Mouse (Mus musculus) embryo, embryonic 11 days (tissue): ENCODE measurements around the gene Pi16.
A peak's percentile ranks its signal among the peaks of the same experiment; 100 is the strongest.

Experiments
- DNase-seq: peaks from one replicate; pipeline ENCODE4 v3.0.0-alpha.2; 2015

Gene Pi16

DNA sequence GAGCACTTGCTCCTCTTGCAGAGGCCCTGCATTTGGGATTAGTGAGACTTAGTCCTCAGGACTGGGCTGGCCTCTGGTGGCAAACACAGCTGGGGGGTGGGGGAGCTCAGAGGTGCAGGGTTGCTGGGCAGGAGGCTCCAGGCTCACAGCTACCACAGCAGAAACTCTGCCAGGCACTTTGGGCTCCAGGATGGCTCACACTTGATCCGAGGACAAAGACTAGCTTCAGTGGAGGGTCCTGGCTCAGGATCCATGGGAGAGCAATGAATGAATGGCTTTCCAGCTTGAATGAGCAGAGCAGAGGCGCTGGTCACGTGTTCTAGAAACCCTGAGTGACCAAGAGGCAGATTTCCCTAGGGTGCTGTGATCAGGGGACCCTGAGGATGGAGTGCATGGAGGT is 41.4 kb downstream of the Pi16 start:
- DNase-seq = no peak

DNA sequence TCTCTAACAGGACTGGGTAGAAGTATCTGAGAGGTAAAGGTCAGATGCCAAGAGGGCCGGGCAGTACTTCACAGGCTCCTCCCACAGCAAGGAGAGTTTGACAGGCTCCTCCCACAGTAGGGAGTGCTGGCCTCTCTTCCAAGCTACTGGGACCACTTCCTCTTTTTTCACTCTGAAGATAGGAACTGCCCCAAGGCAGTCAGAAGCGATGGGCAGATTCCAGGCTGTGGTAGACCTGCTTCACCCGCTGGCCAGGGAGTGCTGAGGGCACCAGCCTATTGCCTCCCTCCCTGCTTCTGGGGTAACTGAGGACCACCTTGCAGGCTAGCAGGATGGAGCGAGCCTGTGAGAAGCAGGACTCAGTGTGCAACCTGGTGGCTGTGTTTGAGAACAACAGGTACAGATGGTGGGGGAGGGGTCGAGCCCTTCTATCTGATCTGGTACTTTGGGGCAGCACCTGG is 43.3 kb downstream of the Pi16 start, which contains the start of gene Fgd2:
Gene Fgd2 (plus strand): TSS at position 154 of the 461 bp plus-strand sequence.
- DNase-seq = peak; percentile 33

DNA sequence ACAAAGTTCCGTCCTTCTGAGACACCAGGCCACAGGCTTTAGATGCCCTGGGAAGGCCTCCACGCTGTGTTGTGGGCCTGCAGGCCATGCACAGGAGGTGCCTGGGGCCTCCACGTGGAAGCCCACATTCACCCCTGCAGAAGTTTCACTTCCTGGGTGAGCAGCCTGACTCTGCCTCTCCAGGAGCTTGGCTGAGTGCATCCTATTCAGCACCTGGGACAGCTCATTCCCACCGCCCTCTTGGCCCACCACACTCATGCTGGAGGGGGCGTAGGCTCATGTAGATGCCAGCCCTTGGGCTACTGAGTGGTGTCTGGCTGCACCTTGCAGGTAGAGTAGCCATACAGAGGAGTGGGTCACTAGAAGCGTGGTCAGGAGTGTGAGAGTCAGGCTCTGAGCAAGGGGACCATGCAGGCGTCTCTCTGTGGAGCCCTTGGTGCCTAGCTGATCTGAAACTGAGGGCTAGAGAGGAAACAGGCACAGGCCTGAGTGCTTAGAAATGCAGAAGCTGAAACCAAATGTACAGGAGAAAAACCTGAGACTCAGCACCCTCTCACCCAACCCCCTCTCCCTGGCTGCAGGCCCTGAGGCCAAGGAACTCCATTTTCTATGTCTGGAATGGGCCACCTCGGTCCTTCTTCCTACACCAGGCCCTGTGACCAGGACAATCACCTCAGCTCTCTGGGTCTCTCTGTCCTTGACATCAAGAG is 44.7 kb downstream of the Pi16 start:
- peak; percentile 31 for DNase-seq

DNA sequence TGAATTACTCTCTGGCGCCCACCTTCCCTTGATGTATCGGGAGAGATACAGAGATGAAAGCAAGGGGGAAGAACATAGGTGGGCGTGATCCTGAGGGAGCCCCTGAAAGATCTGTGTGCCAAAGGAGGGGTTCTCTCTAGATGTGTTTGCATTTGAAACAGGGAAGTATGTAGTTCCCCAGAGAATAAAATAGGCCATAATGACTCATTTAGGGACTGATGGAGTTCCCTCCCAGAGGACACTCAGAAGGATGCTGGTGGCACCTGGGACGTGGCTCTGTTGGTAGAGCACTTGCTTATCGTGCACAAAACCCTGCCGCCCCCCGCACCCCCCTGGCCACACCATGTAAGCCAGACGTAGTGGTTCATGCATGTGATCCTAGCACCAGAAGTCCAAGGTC is 45.6 kb downstream of the Pi16 start:
- no peak for DNase-seq

DNA sequence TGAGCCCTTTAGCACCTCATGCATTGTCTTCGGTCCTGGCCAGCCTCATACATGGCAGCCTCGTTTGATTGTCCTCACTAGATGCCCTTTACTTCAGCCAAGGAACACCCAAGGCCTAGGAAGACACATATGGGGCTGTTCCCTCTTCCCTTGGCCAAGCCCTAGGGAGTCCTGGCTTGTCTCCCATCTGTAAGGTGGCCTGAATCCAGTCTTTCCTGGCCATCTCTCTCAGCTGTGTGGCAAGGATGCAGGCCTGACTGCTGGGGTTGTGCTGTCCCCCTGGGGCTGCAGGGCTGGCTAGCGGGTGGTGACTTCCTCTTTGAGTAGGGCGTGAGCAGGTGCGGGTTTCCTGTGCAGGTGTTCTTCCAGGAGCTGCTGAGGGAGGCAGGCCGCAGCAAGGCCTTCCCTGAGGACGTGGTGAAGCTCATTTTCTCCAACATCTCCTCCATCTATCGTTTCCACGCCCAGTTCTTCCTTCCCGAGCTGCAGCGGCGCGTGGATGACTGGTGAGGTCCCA is 47.7 kb downstream of the Pi16 start:
- no peak for DNase-seq

DNA sequence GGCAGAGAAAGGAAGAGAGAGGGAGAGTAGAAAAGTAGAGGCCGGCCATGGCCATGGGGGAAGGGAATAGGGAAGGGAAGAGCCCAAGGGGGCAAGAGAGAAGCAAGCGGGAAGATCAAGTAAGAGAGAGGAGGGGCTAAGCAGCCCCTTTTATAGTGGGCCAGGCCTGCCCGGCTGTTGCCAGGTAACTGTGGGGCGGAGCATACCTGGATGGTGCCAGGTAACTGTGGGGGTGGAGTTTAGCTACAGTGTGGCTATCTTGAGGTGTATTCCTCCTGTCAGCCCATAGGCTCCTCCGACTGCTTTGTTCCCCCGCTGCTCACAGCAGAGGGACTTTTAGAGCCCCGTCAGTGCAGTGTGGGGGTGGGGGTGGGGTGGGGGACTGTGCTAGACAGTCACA is 51.2 kb downstream of the Pi16 start:
- no peak for DNase-seq

DNA sequence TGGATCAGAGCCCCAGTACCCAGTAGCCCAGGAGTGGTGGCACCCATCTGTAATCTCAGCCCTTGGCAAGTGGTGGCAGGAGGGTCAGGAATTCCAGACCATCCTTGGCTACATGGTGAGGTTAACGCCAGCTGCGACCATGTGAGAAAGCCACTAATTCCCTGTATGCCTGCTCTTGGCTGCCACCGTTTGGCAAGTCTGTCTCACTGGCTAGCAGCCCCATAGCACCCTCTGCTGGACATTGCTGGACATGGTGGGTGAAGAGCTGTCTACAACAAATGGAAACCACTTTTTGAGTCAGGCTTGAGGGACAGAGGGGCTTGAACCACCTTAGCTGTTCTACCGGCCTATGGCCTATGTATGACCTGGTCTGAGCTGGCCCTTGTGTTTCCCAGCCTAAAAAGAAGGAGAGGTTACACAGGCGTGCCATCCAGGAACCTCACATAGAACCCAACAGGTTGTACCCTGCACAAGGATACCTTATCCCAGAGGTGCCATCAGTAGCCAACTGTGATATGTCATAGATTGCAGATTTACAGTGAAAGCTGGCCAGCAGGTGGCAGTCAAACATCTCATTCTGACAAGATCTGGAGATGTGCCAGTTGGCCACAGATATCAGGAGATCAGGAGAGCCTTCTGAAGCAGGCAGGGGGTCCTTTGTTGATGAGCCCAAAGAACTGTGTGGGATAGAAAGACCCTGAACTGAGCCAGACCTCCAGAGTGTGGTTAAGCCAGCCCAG is 53.7 kb downstream of the Pi16 start:
- peak; percentile 92 for DNase-seq

DNA sequence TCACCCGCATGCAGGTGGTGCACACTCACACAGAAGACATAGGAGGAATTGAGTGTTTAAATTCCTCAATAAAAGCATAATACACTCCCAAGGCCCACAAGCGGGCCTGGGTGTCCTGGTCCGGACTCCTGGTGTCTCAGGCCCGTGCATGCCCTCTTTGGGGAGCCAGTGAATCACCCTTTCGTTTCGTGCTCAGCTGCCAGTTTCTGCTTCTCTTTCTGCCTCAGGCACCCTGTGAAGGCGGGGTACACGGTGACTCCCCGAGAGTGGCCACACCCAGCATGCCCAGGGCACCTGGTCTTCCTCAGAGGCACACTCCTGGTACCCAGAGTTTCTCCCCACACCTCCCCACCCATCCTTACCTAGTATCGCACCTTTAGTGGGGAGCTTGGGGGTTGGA is 58.4 kb downstream of the Pi16 start:
- DNase-seq = no peak

DNA sequence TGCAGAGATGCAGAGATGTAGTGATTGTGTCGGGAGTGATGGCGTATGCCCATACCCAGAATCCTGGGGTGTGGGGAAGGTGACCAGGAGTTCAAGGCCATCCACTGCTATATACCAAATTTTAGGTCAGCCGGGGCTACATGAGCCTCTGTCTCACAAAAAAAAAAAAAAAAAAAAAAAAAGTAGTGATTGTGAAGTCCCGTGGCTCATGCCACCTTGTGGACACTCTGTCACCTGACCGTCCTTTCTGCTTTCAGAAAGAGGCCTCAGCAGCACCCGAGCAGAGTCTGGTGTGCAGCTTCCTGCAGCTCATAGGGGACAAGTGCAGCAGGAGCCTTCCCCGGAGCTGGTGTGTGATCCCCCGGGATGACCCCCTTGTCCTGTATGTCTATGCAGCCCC is 60.6 kb downstream of the Pi16 start:
- DNase-seq = no peak
